Comparison of ENCODE assay signal across 8 mouse cellular contexts in the genomic region with DNA sequence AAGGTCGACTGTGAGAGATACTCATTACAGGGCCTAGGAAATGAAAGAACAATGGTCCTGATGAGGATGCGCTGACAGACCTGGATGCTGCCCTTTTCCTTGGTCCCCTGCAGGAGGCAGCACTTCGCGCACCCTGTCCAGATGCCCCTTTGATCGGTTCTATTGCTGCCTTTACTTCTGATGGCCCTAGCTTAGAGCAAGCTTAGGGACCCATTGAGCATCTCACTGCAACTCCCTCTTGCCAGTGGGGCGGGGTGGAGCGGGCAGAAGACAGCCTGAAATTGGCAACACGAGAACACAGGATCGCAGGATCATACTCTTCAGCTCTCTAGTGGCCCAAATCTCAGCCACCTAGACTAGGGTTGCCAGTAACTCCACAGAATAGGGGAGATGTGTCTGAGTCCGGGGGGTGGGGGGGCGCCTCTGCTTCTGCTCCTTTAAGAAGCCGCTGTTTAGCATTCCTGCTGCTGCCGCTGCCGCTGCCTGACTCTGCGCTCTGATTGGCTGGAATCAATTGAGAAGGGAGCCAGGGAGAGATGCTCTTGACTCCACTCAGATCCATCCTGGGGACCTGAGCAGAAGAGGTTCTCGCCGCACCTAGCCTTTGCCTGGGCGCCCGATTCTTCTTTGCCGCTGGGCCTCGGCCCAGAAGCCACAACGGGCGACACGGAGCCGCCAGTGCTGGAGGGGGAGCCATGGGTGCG. TPM values are rescaled to one million over a fixed set of nuclear protein-coding genes. Genes with fewer than 3 reads are reported as not detected.
DNase-seq lines count a peak whose midpoint lies in the region; ATAC-seq and TF ChIP-seq lines count a peak whose summit lies in the region.

TSS of gene Dlg3 (plus strand) at position 542 of the 704 bp plus-strand sequence.

- peak within 1 kb of the TSS; percentile 61 for H3K4me2 ChIP-seq in forebrain, embryonic 15.5 days (replicated peaks)
- H3K4me2 ChIP-seq in hindbrain, embryonic 15.5 days, result peak within 1 kb of the TSS; percentile 64
- peak within 1 kb of the TSS; percentile 55 for H3K4me2 ChIP-seq in midbrain, postnatal 0 days (ENCODE audit: low read depth, low read length, poor library complexity, severe bottlenecking)

- intact Hi-C loops in left cerebral cortex, postnatal 4 days (cut with DNase I), result no loop called here

- peak within 1 kb of the TSS; percentile 86 for H3K27ac ChIP-seq in forebrain, embryonic 15.5 days (replicated peaks)
- H3K27ac ChIP-seq in hindbrain, embryonic 15.5 days (replicated peaks), result peak within 1 kb of the TSS; percentile 86
- peak within 1 kb of the TSS; percentile 88 for H3K27ac ChIP-seq in midbrain, postnatal 0 days (ENCODE audit: low read depth, low read length)

- peak within 1 kb of the TSS; percentile 74 for H3K9ac ChIP-seq in forebrain, embryonic 15.5 days (replicated peaks)
- H3K9ac ChIP-seq in hindbrain, embryonic 15.5 days, result peak within 1 kb of the TSS; percentile 80
- peak within 1 kb of the TSS; percentile 90 for H3K9ac ChIP-seq in midbrain, postnatal 0 days (replicated peaks; ENCODE audit: low read length, poor library complexity, severe bottlenecking)

- ATAC-seq in forebrain, embryonic 15.5 days (replicated peaks), result peak; percentile 94
- ATAC-seq in hindbrain, embryonic 15.5 days (ENCODE audit: low FRiP score, low read depth), result peak; percentile 90
- ATAC-seq in midbrain, postnatal 0 days (ENCODE audit: low FRiP score), result peak; percentile 88
- ATAC-seq in erythroid progenitor cell, adult 5-6 weeks (replicated peaks; ENCODE audit: low FRiP score, poor library complexity, severe bottlenecking), result no peak

- H3K4me1 ChIP-seq in forebrain, embryonic 15.5 days, result 0 out of 2 replicates have a peak, but pooled peaks cover 4% of the 10 kb centered on the region
- 0 out of 2 replicates have a peak, but pooled peaks cover 6% of the 10 kb centered on the region for H3K4me1 ChIP-seq in hindbrain, embryonic 15.5 days (replicated peaks)
- no peaks in the 10 kb centered on the region for H3K4me1 ChIP-seq in midbrain, postnatal 0 days (ENCODE audit: insufficient read depth, low read length)

- peak within 1 kb of the TSS; percentile 77 for H3K4me3 ChIP-seq in forebrain, embryonic 15.5 days
- H3K4me3 ChIP-seq in hindbrain, embryonic 15.5 days, result peak within 1 kb of the TSS; percentile 63
- H3K4me3 ChIP-seq in midbrain, postnatal 0 days (ENCODE audit: low read depth, low read length), result peak within 1 kb of the TSS; percentile 68

- DNase-seq in layer of hippocampus, adult 11-12 months (ENCODE audit: low spot score), result peak; percentile 54
- DNase-seq in layer of hippocampus, adult 9-10 months (ENCODE audit: low spot score), result no peak
- DNase-seq in cerebellum, adult 11 months, result peak; percentile 56
- DNase-seq in left cerebral cortex, postnatal 4 days, result peak; percentile 66
- peak; percentile 87 for DNase-seq in midbrain, postnatal 0 days (ENCODE audit: low spot score)

- WGBS in forebrain, embryonic 15.5 days, result 28% methylated on average over 21 of the region's 26 CpGs
- 26% methylated on average over 24 of the region's 26 CpGs for WGBS in hindbrain, embryonic 15.5 days
- 32% methylated on average over 25 of the region's 26 CpGs for WGBS in midbrain, postnatal 0 days

- no peaks in the 10 kb centered on the region for H3K27me3 ChIP-seq in forebrain, embryonic 15.5 days
- no peaks in the 10 kb centered on the region for H3K27me3 ChIP-seq in hindbrain, embryonic 15.5 days
- H3K27me3 ChIP-seq in midbrain, postnatal 0 days (ENCODE audit: insufficient read depth, low read length), result no peaks in the 10 kb centered on the region

- no peaks in the 10 kb centered on the region for H3K36me3 ChIP-seq in forebrain, embryonic 15.5 days
- H3K36me3 ChIP-seq in hindbrain, embryonic 15.5 days, result no peaks in the 10 kb centered on the region
- H3K36me3 ChIP-seq in midbrain, postnatal 0 days (ENCODE audit: insufficient read depth, low read length), result no peaks in the 10 kb centered on the region

- TF ChIP-seq CTCF in midbrain, postnatal 0 days (IDR thresholded peaks at IDR 0.05), result peak; percentile 62

- no peaks in the 10 kb centered on the region for H3K9me3 ChIP-seq in forebrain, embryonic 15.5 days
- H3K9me3 ChIP-seq in hindbrain, embryonic 15.5 days, result no peaks in the 10 kb centered on the region
- no peaks in the 10 kb centered on the region for H3K9me3 ChIP-seq in midbrain, postnatal 0 days (ENCODE audit: low read length)

RNA-seq across cellular contexts. Expression of gene Dlg3, which starts in this region (rescaled TPM):
- 7.3 and 10.0 TPM in 2 replicates for polyA plus RNA-seq in forebrain, embryonic 15.5 days (2015; fragmentation: Nextera tagmentation; extraction: Ambion mirVana)
- polyA plus RNA-seq in hindbrain, embryonic 15.5 days (2015; fragmentation: Nextera tagmentation; extraction: Ambion mirVana), result 4.4 and 4.9 TPM in 2 replicates
- total RNA-seq in left cerebral cortex, postnatal 4 days (2021), result 10 to 100 TPM; 91.0 to 98.1 TPM
- total RNA-seq in midbrain, postnatal 0 days (2014; rRNA removed), result 37.1 and 44.9 TPM in 2 replicates
- polyA plus RNA-seq in midbrain, postnatal 0 days (2015; fragmentation: Nextera tagmentation; extraction: Ambion mirVana), result 2.9 and 3.5 TPM in 2 replicates
- 0.72 TPM in 1 of 2 replicates, not detected in the other for total RNA-seq in erythroid progenitor cell, adult 5-6 weeks (2015; ENCODE audit: low replicate concordance)
- 0.45 and 0.77 TPM in 2 replicates for total RNA-seq in erythroid progenitor cell, adult 5-6 weeks (2017; ENCODE audit: low replicate concordance)

Comparison
In these comparisons a context has a peak if more than half of its experiments do, and no peak if none do; other contexts are left out.
1. RNA of gene Dlg3 (total RNA-seq): 91.0 to 98.1 TPM in left cerebral cortex, postnatal 4 days and 37.1 to 44.9 TPM in midbrain, postnatal 0 days; 0.45 to 0.77 TPM in erythroid progenitor cell, adult 5-6 weeks; every median in the first group is over 10 times any median in the second.
2. Peak in every context shown above with its lines, with median percentiles within 50 percentile points of each other: H3K27ac ChIP-seq, H3K4me2 ChIP-seq, H3K4me3 ChIP-seq and H3K9ac ChIP-seq.